Mouse (Mus musculus): Measurements from ENCODE around the gene Kcnk6. TPM values are rescaled to one million over a fixed set of nuclear protein-coding genes. Genes with fewer than 3 reads are reported as not detected.

Gene Kcnk6
- total and polyA plus RNA-seq, 2 experiments from 2014 or later, result 1.8 to 2.4 TPM

- Histone ChIP-seq H3K27me3 (ENCODE audit: insufficient read depth, low read length) (peaks cover 14% of the 10 kb centered on the region), H3K4me3 (ENCODE audit: low read depth, low read length) (no peak overlapping the region), H3K9ac (replicated peaks; ENCODE audit: low read length, poor library complexity, severe bottlenecking) (no peak overlapping the region), H3K36me3 (ENCODE audit: insufficient read depth, low read length) (no peaks in the 10 kb centered on the region), H3K9me3 (ENCODE audit: low read length) (no peaks in the 10 kb centered on the region), H3K4me2 (ENCODE audit: low read depth, low read length, poor library complexity, severe bottlenecking) (no peak overlapping the region), H3K4me1 (ENCODE audit: insufficient read depth, low read length) (no peaks in the 10 kb centered on the region), H3K27ac (ENCODE audit: low read depth, low read length) (no peak overlapping the region)
- ATAC-seq (ENCODE audit: low FRiP score), result no peak
- WGBS, result 74% methylated on average over 6 of the region's 6 CpGs
- DNase-seq (ENCODE audit: low spot score), result no peak
- no peak for TF ChIP-seq CTCF (IDR thresholded peaks at IDR 0.05)
Observed at GRCm38 (mm10) chr7:29233745-29234144, 1.4 kb upstream of the Kcnk6 start.

- Histone ChIP-seq H3K4me1 (ENCODE audit: insufficient read depth, low read length) (no peaks in the 10 kb centered on the region), H3K27ac (ENCODE audit: low read depth, low read length) (no peak overlapping the region), H3K4me2 (ENCODE audit: low read depth, low read length, poor library complexity, severe bottlenecking) (peak overlapping the region; percentile 96; the same call in 1 of the 2 replicates), H3K36me3 (ENCODE audit: insufficient read depth, low read length) (no peaks in the 10 kb centered on the region), H3K9me3 (ENCODE audit: low read length) (no peaks in the 10 kb centered on the region), H3K4me3 (ENCODE audit: low read depth, low read length) (no peak overlapping the region), H3K27me3 (ENCODE audit: insufficient read depth, low read length) (peaks cover 14% of the 10 kb centered on the region), H3K9ac (replicated peaks; ENCODE audit: low read length, poor library complexity, severe bottlenecking) (no peak overlapping the region)
- no peak for ATAC-seq (ENCODE audit: low FRiP score)
- TF ChIP-seq CTCF (IDR thresholded peaks at IDR 0.05), result no peak
- DNase-seq (ENCODE audit: low spot score), result no peak
- WGBS, result 47% methylated on average over 3 of the region's 3 CpGs
Observed at GRCm38 (mm10) chr7:29231517-29231916, 798 bp downstream of the Kcnk6 start.

- Histone ChIP-seq H3K4me1 (ENCODE audit: insufficient read depth, low read length) (peaks cover 1% of the 10 kb centered on the region; the same call in 1 of the 2 replicates), H3K4me2 (ENCODE audit: low read depth, low read length, poor library complexity, severe bottlenecking) (no peak overlapping the region), H3K9me3 (ENCODE audit: low read length) (no peaks in the 10 kb centered on the region), H3K27ac (ENCODE audit: low read depth, low read length) (no peak overlapping the region), H3K27me3 (ENCODE audit: insufficient read depth, low read length) (peaks cover 14% of the 10 kb centered on the region), H3K36me3 (ENCODE audit: insufficient read depth, low read length) (no peaks in the 10 kb centered on the region), H3K9ac (replicated peaks; ENCODE audit: low read length, poor library complexity, severe bottlenecking) (no peak overlapping the region), H3K4me3 (ENCODE audit: low read depth, low read length) (no peak overlapping the region)
- TF ChIP-seq CTCF (IDR thresholded peaks at IDR 0.05), result no peak
- DNase-seq (ENCODE audit: low spot score), result no peak
- ATAC-seq (ENCODE audit: low FRiP score), result no peak
- WGBS, result 17% methylated on average over 3 of the region's 3 CpGs
Observed at GRCm38 (mm10) chr7:29230560-29230959, 1.8 kb downstream of the Kcnk6 start.

- TF ChIP-seq CTCF (IDR thresholded peaks at IDR 0.05), result no peak
- Histone ChIP-seq H3K27ac (ENCODE audit: low read depth, low read length) (no peak overlapping the region), H3K4me2 (ENCODE audit: low read depth, low read length, poor library complexity, severe bottlenecking) (no peak overlapping the region), H3K9ac (replicated peaks; ENCODE audit: low read length, poor library complexity, severe bottlenecking) (no peak overlapping the region), H3K27me3 (ENCODE audit: insufficient read depth, low read length) (peaks cover 14% of the 10 kb centered on the region), H3K9me3 (ENCODE audit: low read length) (no peaks in the 10 kb centered on the region), H3K4me1 (ENCODE audit: insufficient read depth, low read length) (peaks cover 5% of the 10 kb centered on the region; the same call in 1 of the 2 replicates), H3K36me3 (ENCODE audit: insufficient read depth, low read length) (no peaks in the 10 kb centered on the region), H3K4me3 (ENCODE audit: low read depth, low read length) (no peak overlapping the region)
- WGBS, result 74% methylated on average over 4 of the region's 4 CpGs
- ATAC-seq (ENCODE audit: low FRiP score) (no peak), DNase-seq (ENCODE audit: low spot score) (no peak)
Observed at GRCm38 (mm10) chr7:29228202-29228601, 4.1 kb downstream of the Kcnk6 start.

GRCm38 (mm10) chr7:29225520-29225919 lies 6.8 kb downstream of the Kcnk6 start:
- no peaks in the 10 kb centered on the region for H3K9me3 ChIP-seq (ENCODE audit: low read length)
- no peaks in the 10 kb centered on the region for H3K27me3 ChIP-seq (ENCODE audit: insufficient read depth, low read length)
- peak overlapping the region; percentile 42; the same call in 1 of the 2 replicates for H3K9ac ChIP-seq (replicated peaks; ENCODE audit: low read length, poor library complexity, severe bottlenecking)
- H3K4me2 ChIP-seq (ENCODE audit: low read depth, low read length, poor library complexity, severe bottlenecking), result peak overlapping the region; percentile 35
- H3K4me1 ChIP-seq (ENCODE audit: insufficient read depth, low read length), result peaks cover 5% of the 10 kb centered on the region; the same call in 1 of the 2 replicates
- H3K36me3 ChIP-seq (ENCODE audit: insufficient read depth, low read length), result no peaks in the 10 kb centered on the region
- H3K4me3 ChIP-seq (ENCODE audit: low read depth, low read length), result peak overlapping the region; percentile 20
- H3K27ac ChIP-seq (ENCODE audit: low read depth, low read length), result peak overlapping the region; percentile 38; the same call in 1 of the 2 replicates
- 0 out of 2 replicates have a peak, but pooled peaks have one; percentile 11 for ATAC-seq (ENCODE audit: low FRiP score)
- no peak for DNase-seq (ENCODE audit: low spot score)
- TF ChIP-seq CTCF (IDR thresholded peaks at IDR 0.05), result no peak
- 68% methylated on average over 13 of the region's 13 CpGs for WGBS

GRCm38 (mm10) chr7:29224756-29225394 lies 7.4 kb downstream of the Kcnk6 start:
- Histone ChIP-seq H3K4me2 (ENCODE audit: low read depth, low read length, poor library complexity, severe bottlenecking) (peak overlapping the region; percentile 35), H3K4me1 (ENCODE audit: insufficient read depth, low read length) (peaks cover 5% of the 10 kb centered on the region; the same call in 1 of the 2 replicates), H3K27ac (ENCODE audit: low read depth, low read length) (peak overlapping the region; percentile 38; the same call in 1 of the 2 replicates), H3K9me3 (ENCODE audit: low read length) (no peaks in the 10 kb centered on the region), H3K4me3 (ENCODE audit: low read depth, low read length) (peak overlapping the region; percentile 20), H3K36me3 (ENCODE audit: insufficient read depth, low read length) (no peaks in the 10 kb centered on the region), H3K9ac (replicated peaks; ENCODE audit: low read length, poor library complexity, severe bottlenecking) (peak overlapping the region; percentile 42; the same call in 1 of the 2 replicates), H3K27me3 (ENCODE audit: insufficient read depth, low read length) (no peaks in the 10 kb centered on the region)
- ATAC-seq (ENCODE audit: low FRiP score) (peak; percentile 75), DNase-seq (ENCODE audit: low spot score) (peak; percentile 39)
- no peak for TF ChIP-seq CTCF (IDR thresholded peaks at IDR 0.05)
- 12% methylated on average over 16 of the region's 16 CpGs for WGBS

All from midbrain, postnatal 0 days (tissue).